Mouse (Mus musculus) R1 (cell line): Measurements from ENCODE around the gene Adamts9.

Source experiments
- DNase-seq: peaks from one replicate; pipeline ENCODE4 v3.0.0-alpha.2; 2018; ENCODE audit warnings: low read depth, low spot score

Adamts9 gene

DNA sequence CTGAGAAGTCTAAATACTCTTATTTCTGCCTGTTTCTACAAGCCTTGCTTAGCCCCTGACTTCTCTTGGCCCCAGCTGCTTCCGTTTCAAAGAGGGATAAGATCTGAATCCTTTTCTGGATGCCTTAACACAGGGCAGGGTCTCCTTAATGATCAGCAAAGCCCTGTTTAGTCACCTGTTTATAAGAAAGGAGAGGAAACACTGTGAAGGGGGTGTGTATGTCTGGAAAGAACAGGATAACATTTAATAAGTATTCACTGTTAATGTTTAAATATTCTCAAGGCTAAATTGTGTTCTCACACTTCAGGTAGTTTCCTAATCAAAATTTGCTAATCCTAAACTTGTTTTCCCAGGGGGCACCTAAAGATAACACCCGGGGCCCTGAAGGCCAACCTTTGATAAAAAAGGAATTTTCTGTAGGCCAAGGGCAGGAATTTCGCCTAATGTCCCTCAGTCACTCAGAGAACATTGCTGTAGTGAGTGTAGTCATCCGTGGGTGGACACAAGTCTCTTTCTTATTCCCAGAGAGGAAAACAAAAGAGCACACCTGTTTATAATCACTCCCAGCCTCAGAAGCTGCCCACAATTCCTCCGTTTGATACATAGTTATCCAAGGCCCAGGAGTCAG, 82.9 kb downstream of the Adamts9 start:
- no peak for DNase-seq

DNA sequence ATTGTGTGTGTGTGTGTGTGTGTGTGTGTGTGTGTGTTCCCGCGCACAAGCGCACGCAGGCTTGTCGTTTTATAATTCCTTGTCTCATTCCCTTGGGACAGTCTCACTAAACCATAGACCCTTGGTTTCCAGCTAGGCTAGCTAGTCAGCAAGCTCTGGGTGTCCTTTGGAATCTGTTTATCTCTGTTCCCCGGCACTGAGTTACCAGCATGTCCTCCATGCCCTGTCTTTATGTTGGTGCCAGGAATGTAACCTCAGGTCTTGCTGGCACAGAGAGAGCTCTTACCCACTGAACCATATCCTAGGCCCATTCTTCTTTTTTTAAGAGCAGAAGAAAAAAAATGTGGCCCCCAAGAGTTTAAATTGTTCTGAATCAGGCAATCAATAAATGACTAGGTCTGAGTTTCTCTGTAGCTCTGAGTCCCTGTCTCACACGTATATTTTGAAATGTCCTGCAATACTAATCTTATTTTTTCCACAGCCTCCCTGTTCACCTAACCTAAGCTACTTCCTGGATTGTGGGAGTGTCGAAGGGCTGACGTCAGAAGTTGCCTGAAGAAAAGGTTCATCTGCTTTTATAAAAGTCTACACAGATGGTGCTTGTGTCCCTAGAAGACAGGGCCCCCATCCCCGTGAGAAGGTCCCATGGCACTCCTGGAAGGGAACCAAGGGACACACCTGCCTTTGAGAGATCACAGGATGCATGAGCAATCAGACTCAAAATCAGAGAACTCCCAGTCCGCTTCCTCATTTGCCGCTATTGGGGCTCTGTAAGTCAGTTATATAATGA, 84.4 kb downstream of the Adamts9 start:
- DNase-seq, result no peak

DNA sequence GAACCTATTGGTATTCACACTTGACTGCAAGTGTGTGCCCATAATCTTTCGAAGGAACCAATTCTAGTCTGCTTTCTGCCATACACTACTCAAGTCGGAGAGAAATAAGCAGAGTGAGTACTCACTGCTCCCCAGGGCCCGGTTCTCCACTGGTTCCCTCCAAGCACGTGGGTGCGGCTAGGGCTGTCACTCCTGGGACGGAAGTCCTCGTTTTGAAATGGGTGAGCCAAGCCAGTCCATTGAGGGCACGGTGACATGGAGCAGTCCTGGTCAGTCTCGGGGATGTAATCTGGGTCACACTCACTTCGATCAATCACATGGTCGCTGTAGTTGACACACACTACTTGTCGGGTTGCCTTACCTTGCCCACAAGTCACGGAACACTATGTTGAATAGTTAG, 85.5 kb downstream of the Adamts9 start:
- no peak for DNase-seq

DNA sequence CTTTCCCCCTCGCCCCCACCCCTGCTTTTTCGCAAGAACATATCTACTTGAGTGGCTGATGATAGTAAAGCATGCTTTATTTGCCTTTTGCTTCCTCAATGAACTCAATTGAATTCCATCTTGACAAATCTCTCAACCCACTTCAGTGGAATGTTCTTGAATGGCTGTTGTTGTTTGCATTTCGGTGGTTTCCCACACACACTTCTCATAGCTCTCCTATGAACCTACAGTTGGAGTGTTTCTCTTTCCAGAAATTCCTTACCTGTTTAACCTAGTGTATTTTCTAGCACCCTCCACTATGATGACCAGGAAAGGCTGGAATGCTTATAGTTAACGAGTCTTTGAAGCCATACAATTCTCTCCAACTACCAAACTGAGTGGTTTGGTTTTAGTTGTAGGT, 88.4 kb downstream of the Adamts9 start:
- DNase-seq, result no peak

DNA sequence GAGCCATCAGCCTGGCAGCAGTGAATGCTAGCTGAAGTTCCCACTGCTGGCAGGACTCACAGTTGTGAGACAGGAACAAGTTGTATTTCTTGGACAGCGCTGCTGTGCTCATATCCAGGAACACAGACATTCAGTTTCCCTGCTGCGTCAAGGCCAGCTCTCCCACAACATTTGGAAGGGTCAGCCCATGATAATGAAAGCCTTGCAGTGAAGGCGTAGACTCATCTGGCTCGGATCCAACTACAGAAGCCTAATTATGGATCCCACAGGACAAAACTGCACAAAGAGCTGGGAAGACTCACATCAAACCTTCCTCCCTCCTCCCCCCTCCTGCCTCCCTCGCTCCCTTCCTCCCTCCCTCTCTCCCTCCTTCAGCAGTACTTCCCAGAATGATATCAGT, 93.0 kb downstream of the Adamts9 start:
- peak; percentile 58 for DNase-seq

DNA sequence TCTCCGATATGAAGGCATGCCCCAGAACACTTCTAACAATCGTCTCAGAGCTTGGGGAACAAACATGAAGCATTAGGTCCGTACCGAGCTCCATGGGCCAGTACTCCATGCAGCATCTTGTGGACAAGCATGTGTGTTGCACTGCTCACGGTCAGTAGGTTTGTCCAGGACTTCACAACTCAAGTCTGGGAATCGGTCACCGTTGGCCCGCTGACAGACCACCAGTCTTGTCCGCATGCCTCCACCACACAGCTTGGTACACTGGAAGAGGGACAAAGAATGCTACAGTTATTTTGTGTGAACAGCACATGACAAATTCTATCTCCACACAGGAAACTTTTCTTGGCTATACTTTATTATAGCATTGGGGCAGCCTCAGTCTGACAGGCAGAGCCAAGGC, 94.1 kb downstream of the Adamts9 start:
- DNase-seq, result no peak

DNA sequence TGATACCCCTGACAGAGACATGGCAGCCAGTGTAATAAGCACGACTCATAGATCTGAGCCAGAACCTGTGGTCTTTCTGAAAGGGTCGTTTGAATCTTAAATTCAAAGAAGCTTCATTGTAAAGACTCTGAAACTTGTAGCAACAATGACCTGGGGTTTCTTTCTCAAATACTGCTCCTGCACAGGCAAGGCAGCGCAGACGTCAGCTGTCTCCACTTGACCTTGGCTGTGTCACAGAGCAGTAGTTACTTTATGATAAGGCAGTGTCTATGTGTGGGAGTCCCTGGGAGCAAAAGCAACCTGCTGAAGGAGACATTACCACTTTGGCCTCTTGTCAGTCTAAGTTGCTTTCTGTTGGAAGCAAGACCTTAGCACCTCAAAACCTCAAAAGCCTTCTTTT, 96.7 kb downstream of the Adamts9 start:
- no peak for DNase-seq

DNA sequence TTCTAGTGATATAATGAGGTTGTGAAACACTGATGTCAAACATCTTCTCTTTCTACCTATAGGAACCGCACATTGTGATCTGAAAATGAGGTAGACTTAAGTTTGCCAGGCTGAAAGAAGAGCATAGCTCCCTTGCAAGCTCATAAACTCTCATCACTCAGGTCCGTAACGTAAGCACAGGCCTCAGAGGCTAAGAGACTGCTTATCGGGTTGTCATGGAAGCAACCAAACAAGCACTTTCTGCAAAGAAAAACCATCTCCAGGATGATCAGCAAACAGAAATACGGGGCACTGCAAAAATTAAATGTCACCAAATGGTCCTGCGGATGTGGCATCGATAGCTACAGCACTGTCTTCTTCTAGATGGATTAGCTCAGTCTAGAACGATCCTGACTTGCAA, 97.4 kb downstream of the Adamts9 start:
- DNase-seq, result no peak

DNA sequence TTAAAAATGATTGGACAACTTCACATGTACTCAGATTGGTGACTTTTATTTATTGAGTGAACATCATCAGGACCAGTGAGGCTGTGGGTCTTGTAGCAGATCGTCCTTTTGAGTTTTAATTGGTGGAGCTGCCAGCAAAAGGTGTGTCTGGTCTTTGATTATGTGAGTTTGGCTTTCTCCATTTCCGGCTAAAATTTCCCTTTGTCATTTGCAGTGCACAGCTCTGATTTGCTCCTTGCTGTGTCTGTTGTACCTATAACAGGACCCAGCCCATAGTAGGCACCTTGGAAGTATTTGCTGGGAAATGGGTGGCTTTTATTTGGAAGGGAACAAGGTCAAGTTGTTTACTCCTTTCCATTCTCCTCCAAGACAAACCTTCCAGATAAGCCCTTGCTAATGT, 99.8 kb downstream of the Adamts9 start:
- DNase-seq, result peak; percentile 79

DNA sequence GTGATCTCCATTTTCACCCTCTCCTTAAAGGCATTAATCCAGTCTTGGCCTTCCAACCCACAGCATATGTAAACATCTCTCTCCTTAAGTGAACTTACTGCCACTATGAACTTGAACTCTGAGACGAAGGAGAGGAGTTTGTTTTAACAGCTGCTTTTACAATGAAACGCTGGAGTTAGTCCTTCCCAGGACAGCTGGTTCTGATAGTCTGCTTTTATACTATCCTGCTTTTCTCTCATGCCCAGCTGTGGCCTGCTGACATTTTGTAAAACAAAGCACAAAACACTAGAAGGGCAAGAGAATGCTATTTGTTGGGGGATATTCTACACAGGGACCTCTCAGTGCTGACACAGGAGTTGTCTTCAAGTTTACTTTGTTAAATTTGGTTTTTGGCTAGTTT, 101.3 kb downstream of the Adamts9 start:
- DNase-seq, result no peak

DNA sequence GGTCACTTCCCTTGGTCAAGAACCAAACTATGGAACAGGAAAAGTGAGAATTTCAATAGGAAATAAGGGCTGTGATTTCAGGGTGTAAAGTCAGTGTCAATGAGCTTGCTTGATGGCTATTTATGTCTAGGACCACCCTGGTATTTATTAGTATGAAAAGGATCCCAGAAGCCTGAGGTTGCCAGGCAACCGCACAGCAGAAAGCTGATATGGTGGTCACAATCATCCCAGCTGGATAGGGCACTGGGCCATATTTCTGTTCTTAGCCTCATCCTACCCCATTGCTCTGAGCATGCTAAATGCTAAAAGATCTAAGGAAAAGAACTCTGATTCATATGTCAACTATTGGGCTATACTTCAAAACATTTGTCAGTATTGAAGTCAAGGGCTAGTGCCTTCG, 112.2 kb downstream of the Adamts9 start:
- DNase-seq, result no peak

DNA sequence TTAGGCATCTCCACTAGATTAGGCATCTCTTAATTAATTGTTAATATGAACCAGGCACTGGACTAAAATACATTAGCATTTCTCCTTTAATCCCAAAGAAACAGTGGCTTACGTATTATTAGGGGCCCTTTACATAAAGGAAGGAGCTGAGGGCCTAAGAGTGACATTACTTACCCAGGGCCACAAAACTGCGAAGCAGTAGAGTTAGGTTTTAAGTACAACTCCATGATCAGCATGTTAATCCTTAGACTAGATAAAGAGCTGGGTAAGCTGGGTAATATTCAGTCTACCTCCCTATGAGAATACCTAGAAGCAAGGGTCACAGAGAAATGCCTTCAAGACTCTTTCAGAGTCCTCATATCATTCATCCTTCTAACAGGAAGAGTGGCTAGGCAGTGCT, 114.1 kb downstream of the Adamts9 start:
- DNase-seq, result no peak

DNA sequence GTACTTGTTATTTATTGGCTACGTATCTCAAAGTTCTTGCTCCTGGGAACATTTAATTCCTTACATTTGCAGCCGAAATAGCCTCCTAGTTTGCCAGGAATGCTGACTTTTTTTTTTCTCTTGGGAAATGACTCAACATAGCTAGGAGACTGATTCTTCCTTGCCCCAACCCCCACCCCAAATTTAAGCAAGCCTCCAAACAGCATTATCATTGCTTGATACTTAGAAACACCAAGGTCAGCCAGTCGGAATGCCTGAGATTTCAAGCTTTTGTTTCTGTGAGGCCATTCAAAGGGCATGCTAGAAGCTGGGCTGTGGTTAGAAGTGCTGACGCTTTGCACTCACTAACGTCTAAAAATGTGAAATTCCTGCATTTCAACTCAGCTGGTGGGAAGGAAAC, 115.9 kb downstream of the Adamts9 start:
- peak; percentile 97 for DNase-seq

DNA sequence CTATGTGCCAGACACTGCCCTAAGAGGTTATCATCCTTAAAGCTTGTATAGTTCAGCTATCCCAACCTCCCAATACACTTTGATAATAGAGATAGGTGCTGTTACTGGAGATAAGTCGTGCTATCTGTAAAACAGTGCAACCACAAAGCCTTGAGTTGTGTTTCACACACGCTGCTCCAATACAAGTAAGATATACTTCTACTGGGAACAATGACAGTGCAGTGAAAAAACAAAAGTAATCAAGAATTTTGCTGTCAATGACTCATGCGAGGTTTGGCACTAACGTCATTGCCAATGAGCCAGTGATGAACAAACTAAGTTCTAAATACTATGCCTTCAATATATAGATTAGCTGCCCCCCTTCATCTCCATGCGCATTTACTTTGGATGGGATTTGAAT, 116.7 kb downstream of the Adamts9 start:
- no peak for DNase-seq

DNA sequence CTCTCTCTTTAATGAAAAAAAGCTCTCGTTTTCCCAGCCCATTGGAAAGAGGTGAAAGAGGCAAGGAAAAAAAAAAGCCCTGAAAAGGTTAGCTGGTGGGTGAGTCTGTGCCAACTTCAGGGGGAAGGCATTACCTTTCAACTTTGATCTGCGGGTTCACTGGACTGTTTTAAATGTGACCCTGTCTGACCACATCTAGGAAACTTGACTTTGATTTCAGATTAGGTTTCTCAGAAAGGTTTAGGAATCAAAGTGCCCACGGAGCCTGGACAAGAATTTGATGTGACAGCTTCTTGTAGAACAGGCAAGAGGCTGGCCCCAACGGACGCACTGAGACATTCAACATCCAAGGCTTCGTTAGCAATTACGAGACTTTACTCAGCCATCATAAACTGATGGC, 119.3 kb downstream of the Adamts9 start:
- no peak for DNase-seq

DNA sequence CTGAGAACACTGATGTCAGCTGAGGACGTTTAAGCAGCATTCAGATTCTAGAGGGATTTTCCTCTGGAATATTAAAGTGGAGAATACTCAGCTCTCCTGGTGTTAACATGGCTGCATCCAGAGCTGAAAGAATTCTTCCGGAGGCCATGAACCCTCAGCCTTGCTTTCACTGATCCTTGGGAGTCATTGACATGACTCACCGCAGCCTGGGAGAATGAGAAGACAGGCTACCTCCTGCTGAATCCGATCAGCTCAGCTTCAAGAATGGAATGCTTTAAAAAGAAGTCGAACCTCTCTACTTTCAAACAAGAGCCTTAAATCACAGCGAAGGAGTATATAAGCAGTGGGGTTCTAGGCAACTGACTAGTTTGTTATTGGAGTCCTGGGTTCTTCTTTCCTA, 121.3 kb downstream of the Adamts9 start:
- DNase-seq, result no peak

DNA sequence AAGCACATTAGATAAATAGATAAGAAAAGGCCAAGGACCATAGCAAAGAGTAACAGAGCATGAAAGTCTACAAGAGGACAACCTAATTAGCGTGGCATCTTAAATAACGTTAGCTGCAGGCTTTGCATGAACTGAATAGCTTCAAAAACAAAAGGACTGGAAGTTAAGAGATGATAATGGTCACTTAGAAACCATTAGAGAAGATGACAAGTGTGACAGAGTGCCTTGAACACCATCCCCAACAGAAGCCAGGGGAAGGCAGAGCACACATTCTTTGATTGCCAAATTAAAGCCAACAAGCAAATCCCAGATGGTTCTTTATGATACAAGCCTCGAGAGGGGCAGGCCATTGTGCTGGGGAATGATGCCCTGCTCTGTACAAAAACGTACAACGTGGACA, 121.7 kb downstream of the Adamts9 start:
- no peak for DNase-seq

DNA sequence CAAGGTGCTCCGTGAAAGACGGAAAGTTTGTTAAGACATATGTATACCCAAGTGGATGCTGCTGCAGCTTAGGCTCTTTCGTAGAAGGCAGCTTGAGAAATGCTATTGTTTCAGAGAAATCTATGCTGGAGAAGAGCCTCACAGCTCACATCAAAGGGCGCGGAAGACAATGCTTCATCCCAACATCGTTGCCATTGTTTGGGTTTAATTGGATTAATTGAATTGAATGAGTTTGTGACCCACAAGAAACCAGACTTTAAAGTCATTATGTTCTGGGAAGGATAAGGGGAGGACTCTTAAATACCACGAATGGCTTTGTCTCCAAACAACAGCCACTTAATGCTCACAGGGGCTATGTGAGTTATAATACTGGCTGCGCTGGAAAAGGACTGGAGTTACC, 125.6 kb downstream of the Adamts9 start:
- no peak for DNase-seq

DNA sequence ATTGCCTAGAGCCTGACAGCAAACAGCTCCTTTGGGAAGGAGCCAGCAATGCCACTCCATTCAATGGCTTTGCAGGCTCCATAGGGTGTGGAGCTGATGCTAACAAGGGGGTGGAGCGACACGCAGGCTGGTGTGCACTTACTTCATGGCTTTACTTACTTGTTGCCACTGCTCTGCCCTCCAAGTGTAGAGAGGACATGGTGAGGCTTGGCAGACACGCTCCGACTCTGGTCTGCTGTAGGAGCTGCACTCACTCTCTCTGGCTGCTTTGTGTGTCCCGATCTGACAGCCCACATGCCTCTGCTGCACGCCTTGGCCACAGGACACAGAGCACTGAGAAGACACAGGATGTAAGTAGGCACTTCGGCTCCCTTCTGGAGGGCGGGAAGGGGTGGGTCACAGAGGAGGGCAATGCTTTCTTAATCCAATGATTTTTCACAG, 127.0 kb downstream of the Adamts9 start, which contains the start of gene A730049H05Rik:
TSS of gene A730049H05Rik (plus strand) at position 168 of the 441 bp plus-strand sequence.
- peak; percentile 77 for DNase-seq

DNA sequence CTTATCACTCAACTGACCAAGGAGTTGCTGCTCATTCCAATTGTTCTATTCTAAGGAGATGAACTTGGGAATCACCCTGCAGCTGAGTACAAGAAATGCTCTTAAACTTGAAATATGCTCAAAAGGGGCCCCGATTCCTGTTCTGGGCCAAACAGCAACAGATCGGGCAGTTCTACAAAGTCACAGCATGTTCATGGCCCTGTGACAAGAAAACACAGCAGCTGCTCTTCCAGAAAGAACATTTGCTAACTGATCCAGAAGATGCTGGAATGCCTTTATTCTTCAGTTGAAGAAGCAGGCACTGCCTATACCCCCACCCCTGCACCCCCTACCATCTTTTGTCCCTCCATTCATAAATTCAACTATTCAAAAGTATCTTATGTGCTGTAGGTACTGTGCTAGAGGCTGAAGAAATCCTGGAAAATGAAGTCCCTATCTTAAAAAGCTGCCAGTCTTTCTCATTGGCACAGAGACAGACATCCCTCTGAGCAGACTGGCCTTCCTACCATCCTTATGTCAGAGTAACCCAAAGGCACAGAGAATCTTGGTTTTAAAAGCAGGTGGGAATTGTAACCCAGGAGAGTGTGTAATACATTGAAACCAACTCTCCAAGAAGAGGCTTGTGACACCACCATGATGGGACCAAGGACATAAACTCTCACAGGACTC, 130.5 kb downstream of the Adamts9 start:
- no peak for DNase-seq

DNA sequence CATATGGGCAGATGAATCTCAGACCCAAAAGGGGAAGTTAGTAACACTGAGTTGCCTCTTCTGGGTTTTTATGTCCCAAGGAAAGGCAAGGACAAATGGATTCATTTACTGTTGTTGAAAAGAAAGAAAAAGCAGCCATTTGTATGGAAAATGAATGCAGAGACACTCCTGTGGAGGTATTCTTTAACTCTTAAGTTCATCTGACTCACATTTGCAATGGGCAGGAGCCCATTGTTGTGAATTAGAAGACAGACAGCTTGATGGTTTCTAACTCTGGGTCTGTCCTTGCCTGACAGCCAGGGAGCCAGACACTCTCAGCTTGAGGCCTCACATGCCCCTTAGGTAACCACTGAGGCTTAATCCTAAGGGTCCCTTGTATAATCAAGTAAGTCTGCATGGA, 131.7 kb downstream of the Adamts9 start:
- peak; percentile 86 for DNase-seq

DNA sequence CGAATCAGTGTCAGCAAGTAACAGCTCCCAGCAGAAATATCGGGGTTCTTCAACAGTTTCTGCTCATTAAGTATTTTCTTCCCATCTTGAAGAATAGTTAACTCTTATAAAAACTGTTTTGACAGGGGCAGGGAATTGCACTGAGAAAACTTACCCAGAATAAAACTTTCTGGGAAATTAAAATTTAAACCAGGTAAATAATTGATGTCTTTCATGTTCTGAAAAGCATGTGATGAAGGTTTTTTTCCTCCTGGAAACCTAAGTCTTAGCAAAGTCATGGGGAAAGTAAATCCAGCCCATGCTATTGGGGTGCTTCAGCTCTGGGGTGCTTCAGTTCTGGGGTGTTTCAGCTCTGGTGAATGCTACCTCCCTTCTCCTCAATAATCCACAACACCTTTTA, 132.7 kb downstream of the Adamts9 start:
- DNase-seq, result no peak

DNA sequence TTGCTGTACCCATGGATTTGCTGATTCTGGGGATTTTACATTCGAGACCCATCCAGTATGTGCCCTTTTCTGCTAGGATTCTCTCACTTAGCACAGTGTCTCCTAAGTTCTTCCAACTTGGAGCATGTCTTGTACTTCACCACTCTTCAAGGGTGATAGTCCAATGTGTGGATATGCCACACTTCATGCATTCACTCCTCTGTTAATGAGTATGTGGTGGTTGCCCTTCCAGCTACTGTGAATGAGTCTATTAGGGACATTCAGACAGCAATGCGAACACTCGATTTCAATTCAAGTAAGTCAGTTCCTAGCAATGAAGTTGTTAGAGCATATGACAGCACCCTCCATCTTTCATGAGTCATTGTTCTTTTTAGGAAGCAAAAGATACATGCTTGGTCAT, 133.5 kb downstream of the Adamts9 start:
- no peak for DNase-seq
